In genomic region chr2:73495617-73496328, GRCm38 (mm10) we compare ENCODE assay signal across 7 mouse cellular contexts. TPM values are rescaled to one million over a fixed set of nuclear protein-coding genes. Genes with fewer than 3 reads are reported as not detected.
DNase-seq lines count a peak whose midpoint lies in the region; ATAC-seq and TF ChIP-seq lines count a peak whose summit lies in the region.

No protein-coding gene starts in this region.

- H3K27ac ChIP-seq in bone marrow, adult 2 months (ENCODE audit: control insufficient read depth, insufficient read depth, low read depth, low read length, poor library complexity): 0 out of 2 replicates have a peak overlapping the region, but pooled peaks have one; percentile 37
- H3K27ac ChIP-seq in intestine, postnatal 0 days (ENCODE audit: low read depth, low read length): peak overlapping the region; percentile 78

- TF ChIP-seq CTCF in bone marrow, adult 2 months (IDR thresholded peaks at IDR 0.05; ENCODE audit: control insufficient read depth, insufficient read depth, low read length): no peak
- TF ChIP-seq CTCF in intestine, postnatal 0 days (IDR thresholded peaks at IDR 0.05; ENCODE audit: low read depth): peak; percentile 14; the same call in 1 of the 2 replicates

- TF ChIP-seq POLR2A in bone marrow, adult 2 months (IDR thresholded peaks at IDR 0.05; ENCODE audit: borderline replicate concordance, control insufficient read depth, low read depth, low read length): no peak

- peak overlapping the region; percentile 13; the same call in 1 of the 2 replicates for H3K4me2 ChIP-seq in intestine, postnatal 0 days (replicated peaks; ENCODE audit: low read depth)

- ATAC-seq in erythroblast, adult 5-6 weeks (replicated peaks; ENCODE audit: low FRiP score, poor library complexity, severe bottlenecking): peak; percentile 40
- peak; percentile 36 for ATAC-seq in intestine, postnatal 0 days

- peak; percentile 59 for DNase-seq in lung, postnatal 36 days
- DNase-seq in right cerebral cortex, postnatal 10 days (ENCODE audit: low spot score in 2 of 2): no peak
- DNase-seq in testis, postnatal 10 days (ENCODE audit: low spot score): no peak
- DNase-seq in cerebellum, adult 11-12 months: no peak

- 0 out of 2 replicates have a peak, but pooled peaks cover 3% of the 10 kb centered on the region for H3K36me3 ChIP-seq in intestine, postnatal 0 days (ENCODE audit: control insufficient read depth, insufficient read depth)

- H3K27me3 ChIP-seq in intestine, postnatal 0 days (replicated peaks; ENCODE audit: control insufficient read depth, insufficient read depth, low read length): no peaks in the 10 kb centered on the region

- H3K9ac ChIP-seq in intestine, postnatal 0 days (ENCODE audit: low read depth, low read length): no peak overlapping the region

- 19% methylated on average over 16 of the region's 16 CpGs for WGBS in bone marrow, adult 2 months
- WGBS in intestine, postnatal 0 days: 21% methylated on average over 16 of the region's 16 CpGs

- H3K4me1 ChIP-seq in bone marrow, adult 2 months (ENCODE audit: control insufficient read depth, insufficient read depth, low read length): no peaks in the 10 kb centered on the region; the same call in 1 of the 2 replicates
- peaks cover 11% of the 10 kb centered on the region for H3K4me1 ChIP-seq in intestine, postnatal 0 days (replicated peaks; ENCODE audit: control insufficient read depth, insufficient read depth, low read length)

- H3K4me3 ChIP-seq in bone marrow, adult 2 months (replicated peaks; ENCODE audit: control insufficient read depth, low read depth, low read length): no peak overlapping the region
- H3K4me3 ChIP-seq in intestine, postnatal 0 days (ENCODE audit: low read depth, low read length): no peak overlapping the region

- no peaks in the 10 kb centered on the region for H3K9me3 ChIP-seq in intestine, postnatal 0 days (ENCODE audit: control insufficient read depth)

RNA-seq across cellular contexts. Expression of gene Wipf1, which starts 33.8 kb away (rescaled TPM):
- 19.8 and 47.3 TPM in 2 replicates for polyA plus RNA-seq in bone marrow, adult 2 months (2011; ENCODE audit: insufficient read depth, insufficient read length, low replicate concordance, missing spikeins)
- total RNA-seq in erythroblast, adult 5-6 weeks (2015; ENCODE audit: low replicate concordance): 17.3 and 23.6 TPM in 2 replicates
- 4.5 and 4.7 TPM in 2 replicates for total RNA-seq in erythroblast, adult 5-6 weeks (2017; ENCODE audit: low replicate concordance)
- polyA plus RNA-seq in intestine, postnatal 0 days (2015; fragmentation: Nextera tagmentation; extraction: Ambion mirVana): 9.9 and 10.3 TPM in 2 replicates
